Mouse (Mus musculus): ENCODE results near the gene Mark4.
A peak's percentile ranks its signal among the peaks of the same experiment; 100 is the strongest.

Mark4 gene

GRCm38 (mm10) chr7:19432475-19432874 is 26.1 kb downstream of the Mark4 start:
- no peak for DNase-seq

- DNase-seq, result no peak
Observed at GRCm38 (mm10) chr7:19430402-19430801, 28.2 kb downstream of the Mark4 start.

GRCm38 (mm10) chr7:19429726-19430125 is 28.9 kb downstream of the Mark4 start:
- no peak for DNase-seq

GRCm38 (mm10) chr7:19427999-19428650 is 30.5 kb downstream of the Mark4 start:
- no peak for DNase-seq

GRCm38 (mm10) chr7:19426888-19427287 is 31.7 kb downstream of the Mark4 start:
- no peak for DNase-seq

- no peak for DNase-seq
Observed at GRCm38 (mm10) chr7:19426349-19426748, 32.3 kb downstream of the Mark4 start.

- no peak for DNase-seq
Observed at GRCm38 (mm10) chr7:19424051-19424450, 34.6 kb downstream of the Mark4 start.

GRCm38 (mm10) chr7:19423083-19423482 is 35.5 kb downstream of the Mark4 start:
- DNase-seq, result no peak

- DNase-seq, result peak; percentile 90 to 91
Observed at GRCm38 (mm10) chr7:19420821-19421636, 37.6 kb downstream of the Mark4 start.

- no peak for DNase-seq
Observed at GRCm38 (mm10) chr7:19420121-19420520, 38.5 kb downstream of the Mark4 start.

GRCm38 (mm10) chr7:19416590-19416989 is 42.0 kb downstream of the Mark4 start:
- no peak for DNase-seq

GRCm38 (mm10) chr7:19413525-19413924 is 45.1 kb downstream of the Mark4 start:
- no peak for DNase-seq

GRCm38 (mm10) chr7:19411783-19412182 is 46.8 kb downstream of the Mark4 start:
- DNase-seq, result no peak

GRCm38 (mm10) chr7:19410766-19411344 is 47.8 kb downstream of the Mark4 start:
- DNase-seq, result no peak

- no peak for DNase-seq
Observed at GRCm38 (mm10) chr7:19409753-19410152, 48.9 kb downstream of the Mark4 start.

- peak; percentile 69 to 88 for DNase-seq
Observed at GRCm38 (mm10) chr7:19405417-19405816, 53.2 kb downstream of the Mark4 start.

- no peak for DNase-seq
Observed at GRCm38 (mm10) chr7:19404476-19404875, 54.1 kb downstream of the Mark4 start, which contains the start of gene Ckm. Gene Ckm (plus strand): TSS chr7:19404776.

- DNase-seq, result peak; percentile 85 to 87
Observed at GRCm38 (mm10) chr7:19403731-19404296, 54.8 kb downstream of the Mark4 start, which contains the start of gene Klc3. Gene Klc3 (minus strand): TSS chr7:19404104.

- no peak for DNase-seq
Observed at GRCm38 (mm10) chr7:19402535-19403112, 56.0 kb downstream of the Mark4 start.

- no peak for DNase-seq
Observed at GRCm38 (mm10) chr7:19400946-19401345, 57.7 kb downstream of the Mark4 start.

- peak; percentile 47 to 56 for DNase-seq
Observed at GRCm38 (mm10) chr7:19399496-19400280, 58.9 kb downstream of the Mark4 start.

- no peak for DNase-seq
Observed at GRCm38 (mm10) chr7:19394484-19394883, 64.1 kb downstream of the Mark4 start.
